Mouse (Mus musculus) myocyte (in vitro differentiated cells): ENCODE results near the gene Trp53rka.

ENCODE experiments used
- MAX ChIP-seq: IDR thresholded peaks from one replicate; pipeline ENCODE4 v1.6.1; 2011; ENCODE audit warnings: low read depth, mild to moderate bottlenecking, control low read depth
- SRF ChIP-seq: IDR thresholded peaks from one replicate; pipeline ENCODE4 v1.6.1; 2011; ENCODE audit warnings: low read depth; ENCODE audit not compliant: control insufficient read depth, insufficient read length

DNA sequence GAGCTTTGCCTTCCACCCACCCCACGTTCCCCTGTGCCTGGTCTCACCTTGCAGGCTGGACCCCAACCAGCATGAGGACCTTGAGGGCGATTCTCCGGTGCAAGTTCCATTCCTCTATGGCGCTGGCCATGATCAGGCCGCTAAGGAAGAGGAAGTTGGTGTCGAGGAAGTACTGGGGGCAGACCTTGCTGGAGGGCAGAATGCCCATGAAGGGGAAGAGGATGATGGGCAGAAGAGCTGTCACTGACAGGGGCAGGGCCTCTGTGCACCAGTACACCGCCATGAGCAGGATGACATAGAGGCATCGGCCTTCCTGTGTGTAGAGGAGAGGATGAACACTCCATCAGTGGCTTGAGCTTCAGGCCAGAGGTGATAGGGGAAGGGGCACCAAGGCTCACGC is 44.6 kb downstream of the Trp53rka start:
- no peak for TF ChIP-seq SRF
- TF ChIP-seq MAX = no peak
